Mouse (Mus musculus) heart, embryonic 11.5 days (tissue): ENCODE results near the gene Olfr1373. TPM values are rescaled to one million over a fixed set of nuclear protein-coding genes. Genes with fewer than 3 reads are reported as not detected.
"Not testable (repeated sequence)": the region's sequence is repeated elsewhere in the genome, so short reads cannot be mapped to it uniquely, and the experiment has no call there.

Experiments
- ATAC-seq: fragments of 200-750 bp; cut with Nextera tagmentation; replicated peaks from 2 replicates; pipeline ENCODE4 v1.8.0; 2017; ENCODE audit warnings: moderate library complexity; ENCODE audit not compliant: insufficient number of reproducible peaks, low FRiP score, low TSS enrichment
- H3K27ac ChIP-seq: fragments of 300-500 bp; sonication (generic); 2 replicates; pipeline ENCODE4 v1.5.1; 2014; ENCODE audit warnings: mild to moderate bottlenecking, low read depth, low read length
- H3K27me3 ChIP-seq: fragments of 300-500 bp; sonication (generic); 2 replicates; pipeline ENCODE4 v1.6.1; 2014; ENCODE audit warnings: mild to moderate bottlenecking, low read length, mixed read lengths; ENCODE audit not compliant: control insufficient read depth, insufficient read depth
- H3K36me3 ChIP-seq: fragments of 300-500 bp; sonication (generic); 2 replicates; pipeline ENCODE4 v1.6.1; 2014; ENCODE audit warnings: mild to moderate bottlenecking, low read length, moderate library complexity, mixed read lengths; ENCODE audit not compliant: control insufficient read depth, insufficient read depth
- H3K4me1 ChIP-seq: fragments of 300-500 bp; sonication (generic); 2 replicates; pipeline ENCODE4 v1.6.1; 2014; ENCODE audit warnings: low read length; ENCODE audit not compliant: control insufficient read depth, insufficient read depth
- H3K4me2 ChIP-seq: fragments of 300-500 bp; sonication (generic); 2 replicates; pipeline ENCODE4 v1.6.1; 2014; ENCODE audit warnings: mild to moderate bottlenecking, moderate library complexity
- H3K4me3 ChIP-seq: fragments of 300-500 bp; sonication (generic); 2 replicates; pipeline ENCODE4 v1.5.1; 2014; ENCODE audit warnings: low read depth, low read length
- H3K9ac ChIP-seq: fragments of 300-500 bp; sonication (generic); 2 replicates; pipeline ENCODE4 v1.6.1; 2014; ENCODE audit warnings: mild to moderate bottlenecking, low read depth, low read length, moderate library complexity
- H3K9me3 ChIP-seq: fragments of 300-500 bp; sonication (generic); replicated peaks from 2 replicates; pipeline ENCODE4 v1.6.1; 2016; ENCODE audit warnings: low read length; ENCODE audit not compliant: control insufficient read depth
- WGBS: fragments of 180-500 bp; shearing (Covaris S2); extraction: QIAGEN DNeasy Blood & Tissue Kit; methylation state at CpG from one replicate; pipeline ENCODE4 v1.1.7; 2014; ENCODE audit not compliant: insufficient replicate concordance; 5-methylcytosine and 5-hydroxymethylcytosine counted together
- polyA plus RNA-seq: library from polyadenylated mRNA; unstranded; fragments of >200 nt; fragmentation: Nextera tagmentation; extraction: Ambion mirVana; gene quantifications from 2 replicates; pipeline ENCODE4 v1.2.1, GENCODE M21; 2014

The Olfr1373 gene
- not detected in 2 replicates for polyA plus RNA-seq

DNA sequence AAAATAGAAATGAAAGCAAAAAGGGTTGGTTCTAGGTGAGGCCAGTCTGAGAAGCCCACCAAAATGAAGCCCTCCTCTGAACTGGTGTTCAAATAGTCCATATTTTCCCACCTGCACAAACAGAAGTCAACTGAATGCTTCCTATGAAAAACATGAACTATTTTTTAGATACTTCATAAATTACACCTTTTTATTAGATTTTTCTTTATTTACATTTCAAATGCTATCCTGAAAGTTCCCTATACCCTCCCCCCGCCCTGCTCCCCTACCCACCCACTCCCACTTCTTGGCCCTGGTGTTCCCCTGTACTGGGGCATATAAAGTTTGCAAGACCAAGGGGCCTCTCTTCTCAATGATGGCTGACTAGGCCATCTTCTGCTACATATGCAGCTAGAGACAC lies at the start of gene Olfr1373:
TSS of gene Olfr1373 (minus strand) at position 101 of the 400 bp plus-strand sequence.
- H3K9ac ChIP-seq, ATAC-seq, H3K9me3 ChIP-seq, H3K36me3 ChIP-seq, H3K27me3 ChIP-seq, H3K27ac ChIP-seq, H3K4me2 ChIP-seq, H3K4me3 ChIP-seq, H3K4me1 ChIP-seq: not testable (repeated sequence)
- 78% methylated on average over 1 of the region's 1 CpGs for WGBS

DNA sequence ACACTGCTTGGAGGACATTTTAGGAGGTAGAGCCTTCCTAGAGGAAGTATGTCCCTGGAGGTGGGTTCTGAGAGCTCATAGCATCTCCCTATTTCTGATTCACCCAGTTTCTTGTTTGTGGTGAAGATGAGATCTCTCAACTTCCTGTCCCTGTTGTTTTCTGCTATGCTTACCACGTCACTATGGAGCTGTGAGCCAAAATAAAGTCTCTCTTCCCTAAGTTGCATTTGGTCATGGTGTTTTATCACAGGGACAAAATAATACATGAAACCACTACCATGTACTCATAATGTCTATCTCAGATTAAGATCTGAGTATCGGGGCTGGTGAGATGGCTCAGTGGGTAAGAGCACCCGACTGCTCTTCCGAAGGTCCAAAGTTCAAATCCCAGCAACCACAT lies 35.3 kb upstream of the Olfr1373 start:
- not testable (repeated sequence) for H3K4me1 ChIP-seq, H3K9me3 ChIP-seq, H3K36me3 ChIP-seq, ATAC-seq, H3K27me3 ChIP-seq, H3K4me2 ChIP-seq, H3K27ac ChIP-seq, H3K9ac ChIP-seq, H3K4me3 ChIP-seq
- 87% methylated on average over 4 of the region's 4 CpGs for WGBS

GRCm38 (mm10) chr11:52179897-52180296 lies 34.6 kb upstream of the Olfr1373 start:
- H3K4me3 ChIP-seq, H3K36me3 ChIP-seq, H3K27me3 ChIP-seq, H3K9ac ChIP-seq, H3K4me1 ChIP-seq, H3K27ac ChIP-seq, H3K4me2 ChIP-seq, H3K9me3 ChIP-seq, ATAC-seq: not testable (repeated sequence)
- WGBS: no CpG with 5 or more reads among the region's 3 CpGs

- Histone ChIP-seq H3K27me3 (peaks cover 18% of the 10 kb centered on the region), H3K4me1 (no peaks in the 10 kb centered on the region), H3K9me3 (no peaks in the 10 kb centered on the region), H3K27ac (no peak overlapping the region), H3K9ac (0 out of 2 replicates have a peak overlapping the region, but pooled peaks have one; percentile 54), H3K4me2 (peak overlapping the region; percentile 79), H3K4me3 (peak overlapping the region; percentile 51), H3K36me3 (no peaks in the 10 kb centered on the region)
- ATAC-seq: no peak
- WGBS: 17% methylated on average over 12 of the region's 12 CpGs
Observed at GRCm38 (mm10) chr11:52168461-52168860, 23.1 kb upstream of the Olfr1373 start.

- peaks cover 18% of the 10 kb centered on the region for H3K27me3 ChIP-seq
- not testable (repeated sequence) for H3K27ac ChIP-seq, H3K9me3 ChIP-seq, H3K4me1 ChIP-seq, H3K36me3 ChIP-seq
- peak; percentile 55 for ATAC-seq
- H3K4me3 ChIP-seq: peak overlapping the region; percentile 51
- 1% methylated on average over 25 of the region's 42 CpGs for WGBS
- peak overlapping the region; percentile 54; the same call in 1 of the 2 replicates for H3K9ac ChIP-seq
- peak overlapping the region; percentile 79 for H3K4me2 ChIP-seq
Observed at GRCm38 (mm10) chr11:52167901-52168302, 22.6 kb upstream of the Olfr1373 start.

DNA sequence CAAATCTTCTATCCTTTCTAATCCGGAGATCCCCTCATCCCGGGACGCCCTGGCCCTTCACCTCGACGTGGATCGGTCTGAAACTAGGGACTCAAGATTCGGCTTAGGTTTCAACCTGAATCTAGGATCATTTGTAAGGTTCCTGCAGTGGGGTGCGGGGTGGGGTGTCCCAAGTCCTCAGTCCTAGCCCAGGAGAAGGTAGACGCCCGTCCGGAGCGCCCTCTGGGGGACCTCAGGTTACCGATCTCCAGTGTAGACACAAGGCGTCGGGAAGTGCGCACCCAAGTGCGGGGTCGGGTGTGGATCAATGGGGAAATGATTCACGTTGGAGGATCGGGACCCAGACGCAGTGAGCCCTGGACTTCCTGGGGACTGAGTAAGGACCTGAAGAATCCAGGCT lies 21.8 kb upstream of the Olfr1373 start:
- Histone ChIP-seq H3K4me2 (peak overlapping the region; percentile 79), H3K4me3 (peak overlapping the region; percentile 51), H3K27ac (no peak overlapping the region), H3K9ac (no peak overlapping the region), H3K27me3 (peaks cover 18% of the 10 kb centered on the region), H3K4me1 (no peaks in the 10 kb centered on the region), H3K36me3 (no peaks in the 10 kb centered on the region), H3K9me3 (no peaks in the 10 kb centered on the region)
- no peak for ATAC-seq
- WGBS: 1% methylated on average over 21 of the region's 21 CpGs

DNA sequence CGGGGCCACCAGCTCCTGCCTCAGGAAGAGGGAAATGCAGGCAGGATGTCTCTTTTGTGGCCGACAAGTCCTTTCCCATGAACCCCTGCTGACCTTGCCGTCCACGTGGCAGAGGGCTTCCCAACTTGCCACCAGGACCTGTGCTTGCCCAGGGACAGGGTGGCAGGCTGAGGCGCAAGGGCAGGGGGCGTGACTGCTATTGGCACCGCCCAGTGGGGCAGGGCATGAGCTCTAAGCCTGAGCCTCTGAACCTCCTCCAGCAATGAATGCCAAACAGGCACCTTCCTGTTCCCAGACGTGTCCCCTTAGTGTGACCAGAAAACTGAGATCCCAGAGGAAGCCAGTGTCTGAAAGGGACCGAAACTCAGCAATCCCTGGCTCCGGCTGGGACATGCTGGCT lies 18.6 kb upstream of the Olfr1373 start:
- no peaks in the 10 kb centered on the region for H3K36me3 ChIP-seq
- no peak overlapping the region for H3K27ac ChIP-seq
- ATAC-seq: no peak
- H3K9me3 ChIP-seq: no peaks in the 10 kb centered on the region
- H3K4me2 ChIP-seq: no peak overlapping the region
- peaks cover 14% of the 10 kb centered on the region for H3K27me3 ChIP-seq
- no peak overlapping the region for H3K9ac ChIP-seq
- 27% methylated on average over 10 of the region's 10 CpGs for WGBS
- H3K4me1 ChIP-seq: no peaks in the 10 kb centered on the region
- H3K4me3 ChIP-seq: no peak overlapping the region

- H3K4me2 ChIP-seq, ATAC-seq, H3K9me3 ChIP-seq, H3K9ac ChIP-seq, H3K36me3 ChIP-seq, H3K4me1 ChIP-seq, H3K27ac ChIP-seq, H3K27me3 ChIP-seq, H3K4me3 ChIP-seq: not testable (repeated sequence)
- 39% methylated on average over 4 of the region's 4 CpGs for WGBS
Observed at GRCm38 (mm10) chr11:52143675-52144074, 1.7 kb downstream of the Olfr1373 start.

DNA sequence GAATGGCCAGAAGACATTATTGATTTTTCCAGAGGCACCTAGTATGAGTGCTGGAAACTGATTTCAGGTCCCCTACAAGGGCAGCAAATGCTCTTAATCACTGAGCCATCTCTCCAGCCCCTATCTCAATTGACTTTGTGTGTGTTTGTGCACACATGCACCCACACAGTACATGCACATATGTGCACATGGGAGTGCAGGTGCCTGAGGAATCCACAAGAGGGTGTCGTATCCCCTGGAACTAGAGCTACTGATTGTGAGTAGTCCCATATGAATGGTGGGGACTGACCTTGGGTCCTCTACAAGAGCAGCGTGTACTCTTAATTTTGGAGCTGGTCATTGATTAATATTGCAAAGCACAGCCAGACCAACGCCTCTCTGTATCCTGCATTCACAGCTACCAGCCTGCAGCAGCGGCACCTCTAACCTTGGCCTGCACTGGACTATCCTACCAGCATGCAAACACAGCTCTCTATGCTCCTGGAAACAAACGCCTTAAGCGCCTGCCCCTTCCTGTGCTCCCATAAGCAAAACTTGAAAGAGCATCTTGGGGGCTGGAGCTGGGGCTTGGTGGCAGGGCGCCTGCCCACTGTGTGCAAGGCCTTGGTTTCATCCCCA lies 14.8 kb downstream of the Olfr1373 start:
- H3K4me3 ChIP-seq: no peak overlapping the region
- H3K9ac ChIP-seq: no peak overlapping the region
- H3K27ac ChIP-seq: no peak overlapping the region

More for the DNA sequence above, 14.8 kb downstream of the Olfr1373 start:
- peaks cover 3% of the 10 kb centered on the region for H3K4me1 ChIP-seq
- no peak overlapping the region for H3K4me2 ChIP-seq
- WGBS: 79% methylated on average over 7 of the region's 7 CpGs
- no peaks in the 10 kb centered on the region; the same call in 1 of the 2 replicates for H3K9me3 ChIP-seq
- no peaks in the 10 kb centered on the region for H3K27me3 ChIP-seq
- H3K36me3 ChIP-seq: peaks cover 5% of the 10 kb centered on the region; the same call in 1 of the 2 replicates
- ATAC-seq: no peak
